Mouse (Mus musculus): Measurements from ENCODE around the gene Pon2. TPM values are rescaled to one million over a fixed set of nuclear protein-coding genes. Genes with fewer than 3 reads are reported as not detected.

Gene Pon2
- polyA plus RNA-seq, 1 experiment from 2014 or later = 42.8 TPM

- H3K27me3 ChIP-seq (ENCODE audit: insufficient read depth, low read length) = no peaks in the 10 kb centered on the region
- no peaks in the 10 kb centered on the region for H3K9me3 ChIP-seq (ENCODE audit: low read depth, low read length)
- peaks cover 11% of the 10 kb centered on the region; the same call in 1 of the 2 replicates for H3K36me3 ChIP-seq (ENCODE audit: insufficient read depth)
- 73% methylated on average over 6 of the region's 6 CpGs for WGBS
- H3K4me3 ChIP-seq (ENCODE audit: low read depth, low read length) = no peak overlapping the region
- H3K27ac ChIP-seq (ENCODE audit: low read depth) = no peak overlapping the region
- no peak overlapping the region for H3K4me2 ChIP-seq
- no peak for DNase-seq
- TF ChIP-seq CTCF (IDR thresholded peaks at IDR 0.05; ENCODE audit: low read depth) = no peak
- H3K9ac ChIP-seq = no peak overlapping the region
- no peaks in the 10 kb centered on the region for H3K4me1 ChIP-seq (ENCODE audit: insufficient read depth)
- ATAC-seq (ENCODE audit: insufficient read depth) = no peak
These were observed 28.6 kb downstream of the Pon2 start for GRCm38 (mm10) chr6:5269641-5270040.

GRCm38 (mm10) chr6:5264793-5265192 lies 33.5 kb downstream of the Pon2 start:
- ATAC-seq (ENCODE audit: insufficient read depth) (no peak), DNase-seq (no peak)
- H3K9me3 ChIP-seq (ENCODE audit: low read depth, low read length) = no peaks in the 10 kb centered on the region
- 74% methylated on average over 8 of the region's 8 CpGs for WGBS
- H3K27ac ChIP-seq (ENCODE audit: low read depth) = no peak overlapping the region
- H3K36me3 ChIP-seq (ENCODE audit: insufficient read depth) = no peaks in the 10 kb centered on the region
- H3K27me3 ChIP-seq (ENCODE audit: insufficient read depth, low read length) = no peaks in the 10 kb centered on the region
- no peak overlapping the region for H3K4me2 ChIP-seq
- H3K4me1 ChIP-seq (ENCODE audit: insufficient read depth) = no peaks in the 10 kb centered on the region
- no peak overlapping the region for H3K9ac ChIP-seq
- TF ChIP-seq CTCF (IDR thresholded peaks at IDR 0.05; ENCODE audit: low read depth) = no peak
- H3K4me3 ChIP-seq (ENCODE audit: low read depth, low read length) = no peak overlapping the region

- H3K9ac ChIP-seq = no peak overlapping the region
- WGBS = 74% methylated on average over 8 of the region's 8 CpGs
- H3K36me3 ChIP-seq (ENCODE audit: insufficient read depth) = no peaks in the 10 kb centered on the region
- H3K4me3 ChIP-seq (ENCODE audit: low read depth, low read length) = no peak overlapping the region
- ATAC-seq (ENCODE audit: insufficient read depth) (no peak), DNase-seq (no peak)
- H3K4me1 ChIP-seq (ENCODE audit: insufficient read depth) = no peaks in the 10 kb centered on the region
- no peak overlapping the region for H3K27ac ChIP-seq (ENCODE audit: low read depth)
- TF ChIP-seq CTCF (IDR thresholded peaks at IDR 0.05; ENCODE audit: low read depth) = no peak
- no peak overlapping the region for H3K4me2 ChIP-seq
- H3K9me3 ChIP-seq (ENCODE audit: low read depth, low read length) = no peaks in the 10 kb centered on the region
- H3K27me3 ChIP-seq (ENCODE audit: insufficient read depth, low read length) = no peaks in the 10 kb centered on the region
These were observed 34.8 kb downstream of the Pon2 start for GRCm38 (mm10) chr6:5263250-5263999.

- H3K4me3 ChIP-seq (ENCODE audit: low read depth, low read length) = no peak overlapping the region
- H3K36me3 ChIP-seq (ENCODE audit: insufficient read depth) = no peaks in the 10 kb centered on the region
- no peak overlapping the region for H3K9ac ChIP-seq
- H3K4me2 ChIP-seq = no peak overlapping the region
- DNase-seq (no peak), ATAC-seq (ENCODE audit: insufficient read depth) (no peak)
- H3K27me3 ChIP-seq (ENCODE audit: insufficient read depth, low read length) = no peaks in the 10 kb centered on the region
- no peaks in the 10 kb centered on the region for H3K9me3 ChIP-seq (ENCODE audit: low read depth, low read length)
- H3K27ac ChIP-seq (ENCODE audit: low read depth) = no peak overlapping the region
- 54% methylated on average over 9 of the region's 10 CpGs for WGBS
- TF ChIP-seq CTCF (IDR thresholded peaks at IDR 0.05; ENCODE audit: low read depth) = no peak
- no peaks in the 10 kb centered on the region for H3K4me1 ChIP-seq (ENCODE audit: insufficient read depth)
These were observed 35.7 kb downstream of the Pon2 start for GRCm38 (mm10) chr6:5262322-5263249.

GRCm38 (mm10) chr6:5255722-5256451 lies 42.4 kb downstream of the Pon2 start, which contains the start of gene Pon3:
Gene Pon3, minus strand, starts transcription at chr6:5256286.
- DNase-seq (peak; percentile 72), ATAC-seq (ENCODE audit: insufficient read depth) (peak; percentile 95)
- no peak for TF ChIP-seq CTCF (IDR thresholded peaks at IDR 0.05; ENCODE audit: low read depth)
- no peaks in the 10 kb centered on the region for H3K27me3 ChIP-seq (ENCODE audit: insufficient read depth, low read length)
- peak within 1 kb of the TSS; percentile 33 for H3K4me3 ChIP-seq (ENCODE audit: low read depth, low read length)
- H3K27ac ChIP-seq (ENCODE audit: low read depth) = no peak within 1 kb of the TSS
- H3K36me3 ChIP-seq (ENCODE audit: insufficient read depth) = no peaks in the 10 kb centered on the region
- no peaks in the 10 kb centered on the region for H3K9me3 ChIP-seq (ENCODE audit: low read depth, low read length)
- H3K9ac ChIP-seq = peak within 1 kb of the TSS; percentile 35
- peak within 1 kb of the TSS; percentile 59 for H3K4me2 ChIP-seq
- 4% methylated on average over 16 of the region's 16 CpGs for WGBS
- H3K4me1 ChIP-seq (ENCODE audit: insufficient read depth) = no peaks in the 10 kb centered on the region

GRCm38 (mm10) chr6:5255291-5255690 lies 43.0 kb downstream of the Pon2 start:
- Histone ChIP-seq H3K9me3 (ENCODE audit: low read depth, low read length) (no peaks in the 10 kb centered on the region), H3K9ac (peak overlapping the region; percentile 35), H3K4me2 (peak overlapping the region; percentile 59), H3K4me3 (ENCODE audit: low read depth, low read length) (peak overlapping the region; percentile 33), H3K4me1 (ENCODE audit: insufficient read depth) (no peaks in the 10 kb centered on the region), H3K36me3 (ENCODE audit: insufficient read depth) (no peaks in the 10 kb centered on the region), H3K27me3 (ENCODE audit: insufficient read depth, low read length) (no peaks in the 10 kb centered on the region), H3K27ac (ENCODE audit: low read depth) (no peak overlapping the region)
- DNase-seq (no peak), ATAC-seq (ENCODE audit: insufficient read depth) (no peak)
- 35% methylated on average over 6 of the region's 6 CpGs for WGBS
- no peak for TF ChIP-seq CTCF (IDR thresholded peaks at IDR 0.05; ENCODE audit: low read depth)

Data from lung, embryonic 14.5 days (tissue).